Mouse (Mus musculus) myocyte (in vitro differentiated cells): ENCODE results near the gene Rgs9. TPM values are rescaled to one million over a fixed set of nuclear protein-coding genes. Genes with fewer than 3 reads are reported as not detected.

ENCODE experiments used
- H3K27me3 ChIP-seq: one replicate; pipeline ENCODE4 v1.6.1; 2011; ENCODE audit not compliant: control insufficient read depth, insufficient read depth, insufficient read length
- H3K36me3 ChIP-seq: one replicate; pipeline ENCODE4 v1.6.1; 2011; ENCODE audit not compliant: control insufficient read depth, insufficient read depth
- H3K4me2 ChIP-seq: one replicate; pipeline ENCODE4 v1.6.1; 2011; ENCODE audit warnings: low read depth, control low read depth
- H3K4me3 ChIP-seq: one replicate; pipeline ENCODE4 v1.5.1; 2011; ENCODE audit warnings: mild to moderate bottlenecking, control low read depth, moderate library complexity
- H3K79me2 ChIP-seq: one replicate; pipeline ENCODE4 v1.6.1; 2011; ENCODE audit not compliant: control insufficient read depth, insufficient read depth
- H3ac ChIP-seq: one replicate; pipeline ENCODE4 v1.6.1; 2011; ENCODE audit not compliant: control insufficient read depth, insufficient read length
- CEBPB ChIP-seq: IDR thresholded peaks from 2 replicates; pipeline ENCODE4 v1.6.1; 2011; ENCODE audit warnings: mild to moderate bottlenecking, moderate library complexity; ENCODE audit not compliant: poor library complexity, insufficient read depth, severe bottlenecking
- E2F4 ChIP-seq: IDR thresholded peaks from one replicate; pipeline ENCODE4 v1.6.1; 2011; ENCODE audit warnings: mild to moderate bottlenecking, control low read depth, moderate library complexity; ENCODE audit not compliant: insufficient read depth
- MAX ChIP-seq: IDR thresholded peaks from one replicate; pipeline ENCODE4 v1.6.1; 2011; ENCODE audit warnings: low read depth, mild to moderate bottlenecking, control low read depth
- MYOD1 ChIP-seq, 3 experiments: IDR thresholded peaks; one replicate each; pipeline ENCODE4 v1.6.1; 2011; ENCODE audit warnings: control low read depth in 2 of 3, low read depth in 2 of 3, mild to moderate bottlenecking in 2 of 3, moderate library complexity in 1 of 3; ENCODE audit not compliant: insufficient read length in 2 of 3, control insufficient read depth in 1 of 3
- MYOG ChIP-seq, 3 experiments: IDR thresholded peaks; one replicate each; pipeline ENCODE4 v1.6.1; 2011; ENCODE audit warnings: control low read depth in 2 of 3, low read depth in 2 of 3, mild to moderate bottlenecking in 2 of 3; ENCODE audit not compliant: insufficient read length in 2 of 3, control insufficient read depth in 1 of 3, insufficient read depth in 1 of 3
- POLR2A ChIP-seq: IDR thresholded peaks from one replicate; pipeline ENCODE4 v1.6.1; 2011; ENCODE audit warnings: low read depth, mild to moderate bottlenecking, control low read depth, moderate library complexity; ENCODE audit not compliant: insufficient read length
- POLR2AphosphoS2 ChIP-seq: IDR thresholded peaks from one replicate; pipeline ENCODE4 v1.6.1; 2011; ENCODE audit warnings: low read depth, control low read depth; ENCODE audit not compliant: insufficient read length
- REST ChIP-seq: IDR thresholded peaks from one replicate; pipeline ENCODE4 v1.6.1; 2011; ENCODE audit warnings: mild to moderate bottlenecking, control low read depth, moderate library complexity; ENCODE audit not compliant: insufficient read depth, insufficient read length
- SRF ChIP-seq: IDR thresholded peaks from one replicate; pipeline ENCODE4 v1.6.1; 2011; ENCODE audit warnings: low read depth; ENCODE audit not compliant: control insufficient read depth, insufficient read length
- TCF12 ChIP-seq: IDR thresholded peaks from one replicate; pipeline ENCODE4 v1.6.1; 2011; ENCODE audit warnings: mild to moderate bottlenecking, control low read depth; ENCODE audit not compliant: poor library complexity, insufficient read depth, severe bottlenecking
- TCF3 ChIP-seq: IDR thresholded peaks from one replicate; pipeline ENCODE4 v1.6.1; 2011; ENCODE audit warnings: low read depth, control low read depth; ENCODE audit not compliant: insufficient read length
- USF1 ChIP-seq: IDR thresholded peaks from one replicate; pipeline ENCODE4 v1.6.1; 2011; ENCODE audit warnings: low read depth, mild to moderate bottlenecking, control low read depth, moderate library complexity
- polyA plus RNA-seq: library from polyadenylated mRNA; unstranded; fragments of >200 nt; fragmentation: generic; extraction: Trizol; gene quantifications from one replicate; pipeline ENCODE4 v1.2.1, GENCODE M21; 2012; ENCODE audit warnings: missing spikeins

Gene Rgs9
- polyA plus RNA-seq, 1 experiment = not detected

DNA sequence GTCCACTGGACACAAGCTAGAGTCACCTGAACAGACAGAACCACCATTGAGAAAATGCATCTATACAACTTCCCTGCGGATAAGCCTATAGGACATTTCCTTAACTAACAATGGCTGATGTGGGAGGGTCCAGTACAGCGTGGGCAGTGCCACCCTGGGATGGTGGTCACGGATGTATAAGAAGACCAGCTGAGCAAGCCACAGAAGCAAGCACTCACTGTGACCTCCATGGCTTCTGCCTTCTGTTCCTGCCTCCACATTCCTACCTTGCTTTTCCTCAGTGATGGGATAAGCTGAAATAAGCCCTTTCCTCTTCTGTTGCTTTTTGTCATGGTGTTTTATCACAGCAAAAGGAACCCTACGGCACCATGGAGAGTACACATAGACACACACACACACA lies 47.4 kb downstream of the Rgs9 start:
- peaks cover 44% of the 10 kb centered on the region for H3K27me3 ChIP-seq
- H3K4me3 ChIP-seq = no peak overlapping the region
- no peak overlapping the region for H3K4me2 ChIP-seq
- no peaks in the 10 kb centered on the region for H3K36me3 ChIP-seq
- no peak for TF ChIP-seq TCF12
- no peak for TF ChIP-seq REST
- TF ChIP-seq SRF = no peak
- TF ChIP-seq MYOD1 (IDR thresholded peaks at IDR 0.05; ENCODE audit: control insufficient read depth in 1 of 3, insufficient read length in 2 of 3, low read depth in 2 of 3) = no peak
- H3K79me2 ChIP-seq = no peaks in the 10 kb centered on the region
- no peak overlapping the region for H3ac ChIP-seq

DNA sequence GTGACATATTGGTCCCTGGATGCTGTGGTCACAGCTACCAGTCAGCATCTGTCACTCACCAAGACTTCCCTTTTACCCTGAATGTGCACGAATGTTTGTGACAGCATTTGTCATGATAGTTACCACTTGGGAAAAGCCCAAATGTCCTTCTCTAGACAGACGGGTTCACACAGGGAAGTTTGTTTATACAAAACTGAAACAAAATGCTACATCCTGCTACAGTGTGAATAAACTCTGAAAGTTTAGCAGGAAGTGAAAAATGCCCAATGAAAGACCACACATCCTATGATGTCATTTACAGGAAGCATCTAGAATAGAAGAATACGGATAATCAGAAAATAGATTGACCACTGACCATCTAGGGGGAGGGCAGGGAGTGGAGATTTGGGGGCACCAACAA lies 51.0 kb downstream of the Rgs9 start:
- H3K4me3 ChIP-seq = no peak overlapping the region
- H3ac ChIP-seq = no peak overlapping the region
- H3K27me3 ChIP-seq = peaks cover 29% of the 10 kb centered on the region
- TF ChIP-seq MYOG (IDR thresholded peaks at IDR 0.05; ENCODE audit: control insufficient read depth in 1 of 3, insufficient read depth in 1 of 3, insufficient read length in 2 of 3, low read depth in 2 of 3) (no peak), POLR2A (no peak), CEBPB (no peak), MYOD1 (IDR thresholded peaks at IDR 0.05; ENCODE audit: control insufficient read depth in 1 of 3, insufficient read length in 2 of 3, low read depth in 2 of 3) (no peak), TCF12 (no peak), TCF3 (no peak), POLR2AphosphoS2 (no peak), USF1 (no peak), SRF (no peak), REST (no peak), E2F4 (no peak), MAX (no peak)
- H3K36me3 ChIP-seq = no peaks in the 10 kb centered on the region
- H3K4me2 ChIP-seq = no peak overlapping the region
- H3K79me2 ChIP-seq = no peaks in the 10 kb centered on the region

DNA sequence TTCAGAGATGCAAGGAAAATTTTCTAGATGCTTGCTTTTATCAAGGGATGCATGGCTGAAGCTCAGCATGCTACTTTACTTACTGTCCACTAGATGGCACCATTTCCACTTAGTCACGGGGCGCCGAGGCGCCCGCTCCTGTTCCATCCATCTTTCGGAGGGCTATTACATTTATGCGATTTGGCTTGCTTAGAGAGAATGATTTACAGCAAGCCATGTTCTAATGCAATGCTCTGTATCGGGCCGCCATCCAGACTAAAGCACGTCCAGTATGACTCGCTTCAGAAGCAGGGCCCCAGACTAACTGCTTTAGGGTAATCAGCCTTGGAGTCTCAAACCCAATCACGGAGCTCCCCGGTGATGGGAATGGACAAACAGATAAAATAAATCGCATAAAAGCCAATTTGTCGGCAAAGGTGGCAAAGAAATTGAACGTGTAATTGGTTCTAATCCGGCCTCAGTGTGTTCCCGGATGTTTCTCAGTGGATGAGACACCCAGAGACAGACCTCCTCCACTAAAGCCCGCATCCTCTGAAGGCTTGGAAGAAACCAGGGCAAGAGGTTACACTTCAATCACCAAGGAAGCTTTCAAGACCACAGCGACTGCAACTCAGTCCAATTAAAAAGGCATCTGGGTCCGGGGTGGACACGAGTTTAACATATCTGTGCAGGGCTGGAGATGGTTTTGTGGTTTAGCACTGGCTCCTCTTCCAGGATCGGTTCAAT lies 53.1 kb downstream of the Rgs9 start:
- Histone ChIP-seq H3K4me2 (no peak overlapping the region), H3K79me2 (no peaks in the 10 kb centered on the region), H3K27me3 (peaks cover 19% of the 10 kb centered on the region), H3ac (no peak overlapping the region), H3K36me3 (no peaks in the 10 kb centered on the region), H3K4me3 (no peak overlapping the region)
- TF ChIP-seq CEBPB = no peak
- TF ChIP-seq E2F4 = no peak
- no peak for TF ChIP-seq TCF3
- TF ChIP-seq POLR2AphosphoS2 = no peak
- TF ChIP-seq MYOG (IDR thresholded peaks at IDR 0.05; ENCODE audit: control insufficient read depth in 1 of 3, insufficient read depth in 1 of 3, insufficient read length in 2 of 3, low read depth in 2 of 3) = no peak
- TF ChIP-seq MAX = no peak
- TF ChIP-seq TCF12 = no peak
- TF ChIP-seq SRF = no peak
- no peak for TF ChIP-seq MYOD1 (IDR thresholded peaks at IDR 0.05; ENCODE audit: control insufficient read depth in 1 of 3, insufficient read length in 2 of 3, low read depth in 2 of 3)
- TF ChIP-seq REST = no peak
- no peak for TF ChIP-seq USF1
- TF ChIP-seq POLR2A = no peak

DNA sequence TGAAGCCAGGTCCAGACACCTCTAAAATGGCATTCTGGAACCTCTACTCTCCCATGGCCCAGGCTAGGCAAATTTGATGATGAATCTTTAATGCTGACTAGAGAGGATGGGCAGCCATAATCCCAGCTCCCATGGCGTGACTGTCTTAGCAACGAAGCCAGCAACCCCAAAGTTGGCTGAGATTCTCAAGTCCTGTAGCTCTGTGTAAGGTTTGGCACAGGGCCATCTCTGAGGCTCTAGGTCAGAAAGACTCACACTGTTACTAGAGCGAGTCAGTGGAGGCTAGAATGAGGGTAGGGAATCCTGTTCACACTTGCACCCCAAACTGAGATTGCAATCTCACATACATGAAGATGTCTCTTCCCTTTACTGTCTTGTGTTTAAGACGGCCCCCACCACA lies 57.8 kb downstream of the Rgs9 start:
- Histone ChIP-seq H3K79me2 (no peaks in the 10 kb centered on the region), H3K4me2 (no peak overlapping the region), H3K36me3 (no peaks in the 10 kb centered on the region), H3K4me3 (no peak overlapping the region), H3K27me3 (peaks cover 5% of the 10 kb centered on the region), H3ac (no peak overlapping the region)
- no peak for TF ChIP-seq MAX
- no peak for TF ChIP-seq SRF
- TF ChIP-seq MYOG (IDR thresholded peaks at IDR 0.05; ENCODE audit: control insufficient read depth in 1 of 3, insufficient read depth in 1 of 3, insufficient read length in 2 of 3, low read depth in 2 of 3) = no peak
- TF ChIP-seq MYOD1 (IDR thresholded peaks at IDR 0.05; ENCODE audit: control insufficient read depth in 1 of 3, insufficient read length in 2 of 3, low read depth in 2 of 3) = no peak
- TF ChIP-seq POLR2AphosphoS2 = no peak
- no peak for TF ChIP-seq POLR2A
- TF ChIP-seq REST = no peak
- no peak for TF ChIP-seq E2F4
- no peak for TF ChIP-seq TCF3
- no peak for TF ChIP-seq TCF12
- TF ChIP-seq CEBPB = no peak
- no peak for TF ChIP-seq USF1
